Mouse (Mus musculus) telencephalon, adult 2 months (tissue): ENCODE measurements around the gene Camta1.

ENCODE experiments used
- DNase-seq: peaks from one replicate; pipeline ENCODE4 v3.0.0-alpha.2; 2011; ENCODE audit warnings: low read depth, low spot score

Gene Camta1

DNA sequence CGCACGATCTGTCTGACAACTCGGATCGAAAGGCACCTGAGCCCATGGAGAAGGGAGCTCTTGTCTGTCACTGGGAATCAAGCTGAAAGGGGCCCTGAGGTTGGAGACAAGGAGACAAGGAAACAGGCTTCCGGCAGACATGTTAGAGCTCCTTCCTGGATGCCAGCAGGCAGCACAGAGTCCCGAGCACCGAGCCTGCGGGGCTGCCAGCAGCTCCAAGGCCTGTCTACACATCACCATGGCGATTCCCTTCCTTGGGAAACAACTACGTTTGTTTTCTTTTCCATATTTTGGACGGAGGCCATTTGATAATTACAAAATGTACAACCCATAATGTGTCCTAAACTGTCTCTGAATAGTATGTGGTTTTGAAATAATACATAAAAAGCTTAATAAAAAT, 122.8 kb downstream of the Camta1 start:
- DNase-seq = no peak

DNA sequence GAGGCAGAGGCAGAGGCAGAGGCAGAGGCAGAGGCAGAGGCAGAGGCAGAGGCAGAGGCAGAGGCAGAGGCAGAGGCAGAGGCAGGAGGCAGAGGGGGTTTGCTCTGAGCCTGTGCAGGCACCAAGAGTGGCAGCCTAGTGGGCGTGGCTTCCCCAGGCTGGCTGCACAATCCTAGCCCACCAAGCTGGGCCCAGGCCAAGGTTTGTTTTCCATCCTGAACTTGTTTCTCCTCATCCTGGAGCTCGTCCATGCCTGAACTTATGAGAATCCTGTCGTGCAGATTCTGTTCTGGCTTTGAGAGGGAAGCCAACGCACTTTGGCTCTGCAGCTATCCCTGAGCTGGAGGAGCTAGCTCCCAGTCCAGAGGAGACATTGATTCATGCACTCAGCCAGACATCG, 123.4 kb downstream of the Camta1 start:
- no peak for DNase-seq

DNA sequence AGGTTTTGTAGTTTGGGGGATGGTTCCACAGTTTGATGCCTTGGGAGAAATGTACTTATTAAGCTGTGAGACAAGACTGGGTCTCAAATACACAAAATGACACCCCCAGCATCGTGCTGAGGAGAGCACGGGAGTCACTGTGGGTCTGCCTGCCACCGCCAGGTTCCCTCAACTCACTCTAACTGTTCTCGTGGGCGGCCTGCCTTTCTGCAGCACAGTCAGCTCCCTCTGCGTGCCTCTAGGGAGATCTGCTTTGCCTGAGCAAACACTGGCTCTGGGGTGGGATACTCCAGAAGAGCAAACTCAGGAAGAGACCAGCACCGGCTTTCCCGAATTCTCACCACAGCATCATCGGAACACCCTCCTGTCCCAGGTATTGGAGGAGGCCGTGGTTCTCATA, 129.0 kb downstream of the Camta1 start:
- DNase-seq = no peak

DNA sequence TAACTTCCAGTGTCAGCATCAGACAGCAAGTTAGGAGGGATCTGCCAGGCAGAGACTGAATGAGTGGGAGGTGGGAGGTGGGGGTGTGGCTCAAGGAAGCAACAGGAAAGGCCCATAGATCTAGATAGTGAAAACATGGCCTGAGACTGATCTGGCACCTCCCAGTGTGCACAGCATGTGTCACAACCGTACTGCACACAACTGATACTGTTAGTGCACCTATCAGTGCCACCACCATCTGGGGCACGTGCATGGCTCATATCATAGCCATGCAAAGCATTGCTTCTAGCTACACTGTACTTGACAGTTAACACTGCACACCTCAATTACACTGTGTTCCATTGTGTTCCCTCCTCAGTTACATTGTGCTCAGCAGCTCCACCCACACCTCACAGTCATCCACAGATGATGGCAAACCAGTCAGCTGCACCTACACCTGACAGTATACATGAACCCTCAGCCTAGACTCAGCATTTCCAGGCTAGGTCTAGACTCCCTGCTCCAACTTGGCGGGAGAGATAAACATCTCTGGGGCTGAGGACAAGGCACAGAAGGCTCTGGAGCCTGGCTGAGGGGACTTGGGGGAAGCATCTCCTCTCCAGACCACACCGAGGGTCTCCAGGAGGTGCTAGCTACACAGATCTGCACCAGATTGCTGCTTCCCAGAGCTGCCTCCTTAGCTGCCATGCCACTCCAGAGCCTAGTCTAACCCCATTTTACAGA, 131.5 kb downstream of the Camta1 start:
- peak; percentile 35 for DNase-seq

DNA sequence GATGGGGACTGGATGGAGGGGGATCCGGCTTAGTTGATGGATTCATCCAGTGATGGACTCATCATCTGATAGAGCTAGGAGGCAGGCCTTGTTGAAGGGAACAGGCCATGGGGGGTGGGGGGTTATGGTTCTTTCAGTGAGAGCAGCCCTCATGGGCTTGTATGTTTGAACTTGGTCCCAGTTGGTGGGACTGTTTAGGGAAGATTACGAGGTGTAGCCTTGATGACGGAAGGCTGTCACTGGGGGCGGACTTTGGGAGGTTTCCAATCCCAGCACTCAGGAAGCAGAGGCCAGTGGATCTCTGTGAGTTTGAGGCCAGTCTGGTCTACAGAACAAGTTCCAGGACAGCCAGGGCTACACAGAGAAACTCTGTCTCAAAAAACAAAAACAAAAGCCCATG, 132.6 kb downstream of the Camta1 start:
- DNase-seq = no peak

DNA sequence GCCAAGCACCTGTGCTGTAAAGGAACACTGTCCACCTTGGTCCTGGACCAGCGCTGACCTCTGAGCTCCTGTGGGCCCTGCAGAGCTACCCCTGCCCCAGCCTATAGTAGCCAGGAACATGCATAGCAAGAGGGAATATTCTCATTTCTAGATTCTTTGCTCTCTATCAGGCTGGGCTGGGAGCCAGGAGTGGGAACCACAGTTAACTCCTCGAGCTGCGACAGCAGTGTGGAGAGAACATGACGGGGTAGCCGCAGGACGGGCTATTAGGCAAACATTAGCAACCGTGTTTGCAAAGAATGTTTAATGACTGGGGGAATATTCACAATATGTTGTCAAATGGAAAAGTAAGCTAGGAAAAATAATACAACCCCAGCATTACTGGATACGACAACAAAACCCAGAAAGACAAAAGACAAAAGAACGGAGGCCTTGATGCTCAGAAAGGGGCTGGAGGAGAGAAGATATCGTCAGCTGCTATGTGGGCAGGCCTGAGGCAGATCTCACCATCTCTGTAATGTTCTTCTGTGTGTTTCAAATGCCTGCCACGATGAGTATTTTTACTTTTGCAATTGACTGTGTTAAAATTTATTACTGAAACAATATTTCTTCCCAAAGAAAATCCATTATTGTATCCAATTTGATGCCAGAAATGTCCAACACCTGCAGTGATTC, 133.1 kb downstream of the Camta1 start:
- peak; percentile 32 for DNase-seq

DNA sequence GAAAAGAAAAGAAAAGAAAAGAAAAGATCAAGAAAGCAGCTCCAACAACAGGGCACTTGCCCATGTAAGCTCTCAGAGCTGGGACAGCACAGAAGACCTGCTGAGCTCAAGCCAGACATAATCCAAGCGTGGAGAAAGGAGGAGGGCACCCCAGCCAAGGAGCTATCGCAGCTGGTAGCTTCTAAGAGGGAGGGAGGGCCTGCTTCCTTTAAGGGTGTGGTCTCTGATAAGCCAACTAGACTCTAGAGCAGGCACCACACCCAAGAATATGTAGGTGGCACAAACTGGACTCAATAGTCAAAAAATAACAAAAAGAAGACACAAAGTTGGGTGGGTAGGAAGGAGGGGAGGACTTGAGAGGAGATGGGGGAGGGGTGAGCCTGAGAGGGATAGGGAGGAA, 135.3 kb downstream of the Camta1 start:
- DNase-seq = no peak

DNA sequence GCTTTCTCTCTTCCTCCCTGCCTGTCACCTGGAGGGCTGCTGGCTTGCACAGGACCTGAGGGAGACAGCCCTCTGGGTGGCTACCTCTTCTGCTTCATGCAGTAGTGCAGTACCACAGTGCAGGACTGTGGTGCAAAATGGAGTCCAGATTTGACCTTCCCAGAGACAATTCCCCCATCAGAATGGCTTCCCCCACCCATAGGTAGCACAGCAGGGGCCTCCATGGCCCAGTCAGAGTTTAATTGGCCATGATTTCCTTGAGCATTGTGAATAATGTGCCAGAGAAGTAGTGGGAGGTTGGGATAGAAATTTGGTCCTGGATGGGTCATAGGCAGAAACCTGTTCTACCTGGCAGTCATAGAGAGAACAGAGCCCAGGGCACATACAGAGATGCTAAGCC, 136.8 kb downstream of the Camta1 start:
- DNase-seq = no peak

DNA sequence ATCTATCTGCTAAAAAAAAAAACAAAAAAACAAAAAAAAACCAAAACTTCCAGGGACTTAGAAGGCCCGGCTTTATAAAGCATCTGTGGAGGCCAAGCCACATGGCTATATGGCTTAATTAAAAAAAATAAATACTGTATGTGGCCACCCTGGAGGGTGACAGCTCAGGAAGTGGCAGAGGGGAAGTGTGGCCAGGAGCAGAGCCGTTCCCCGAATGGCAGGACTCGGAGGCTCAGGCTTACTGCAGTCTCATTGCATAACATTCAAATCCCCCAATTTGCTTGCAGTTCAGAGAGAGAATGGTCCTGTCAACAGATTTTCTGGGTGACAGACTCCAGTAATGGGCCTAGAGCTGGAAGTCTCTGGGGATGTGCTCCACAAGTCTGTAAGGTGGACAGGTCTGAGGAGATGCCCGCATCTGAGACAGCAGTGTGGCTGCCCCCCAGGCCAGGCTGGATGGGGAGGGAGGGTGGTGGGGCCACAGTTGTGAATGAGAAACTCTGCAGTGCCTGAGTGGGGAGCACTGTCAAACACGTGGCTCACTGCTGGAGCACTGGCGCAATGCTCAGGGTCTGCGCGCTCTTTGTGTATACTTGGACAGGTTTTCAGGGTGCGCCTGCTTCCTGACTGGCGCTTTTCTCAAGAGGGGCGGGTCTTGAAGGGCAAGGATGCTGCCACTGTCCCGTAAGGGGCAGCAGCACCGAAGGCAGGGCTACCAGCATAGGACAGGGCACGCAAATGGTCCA, 140.8 kb downstream of the Camta1 start:
- no peak for DNase-seq

DNA sequence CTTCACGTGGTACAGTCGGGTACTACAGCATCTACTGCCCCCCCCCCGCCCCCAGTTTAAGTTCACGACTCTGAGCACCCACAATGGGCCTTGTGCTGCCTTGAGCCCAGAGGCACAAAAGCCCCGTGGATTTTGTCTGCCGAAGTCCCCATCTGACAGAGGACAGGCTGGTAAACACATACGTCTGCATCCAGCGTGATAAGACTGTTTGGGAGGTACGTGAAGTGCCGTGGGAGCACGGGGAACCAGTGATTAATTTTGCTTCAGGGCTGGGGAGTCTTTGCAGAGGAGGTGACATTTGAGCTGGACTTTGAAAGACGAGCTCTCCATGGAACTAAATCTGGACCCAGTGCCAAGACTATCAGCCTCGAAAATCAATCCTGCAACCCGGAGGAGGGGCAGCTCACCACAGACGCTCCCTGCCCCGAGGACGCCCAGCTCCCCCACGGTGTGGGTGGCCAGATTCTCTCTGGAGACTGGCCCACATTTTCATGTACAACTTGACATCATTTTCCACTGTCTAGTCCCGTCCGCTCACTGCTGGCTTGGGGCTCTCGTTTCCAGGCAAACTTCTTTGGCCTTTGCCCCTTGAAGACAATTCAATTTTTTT, 142.7 kb downstream of the Camta1 start:
- DNase-seq = no peak

DNA sequence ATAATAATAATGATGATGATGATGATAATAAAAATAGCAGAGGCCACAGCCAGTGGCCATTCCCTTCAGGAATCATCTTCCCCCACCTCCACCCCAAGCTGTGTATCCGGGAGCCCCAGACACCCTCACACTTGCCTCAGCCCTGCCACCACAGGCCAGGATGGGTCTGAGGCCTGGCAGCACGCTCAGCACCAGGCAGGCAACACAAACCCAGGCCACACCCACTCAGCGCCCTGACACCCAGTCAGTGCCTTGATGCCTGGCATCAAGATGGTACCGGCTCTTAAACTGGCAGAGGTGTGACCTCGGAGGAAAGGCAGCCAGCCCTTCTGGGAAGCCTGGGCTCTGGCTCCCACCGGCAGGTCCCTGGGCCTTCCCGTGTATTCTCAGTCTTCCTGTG, 143.8 kb downstream of the Camta1 start:
- no peak for DNase-seq

DNA sequence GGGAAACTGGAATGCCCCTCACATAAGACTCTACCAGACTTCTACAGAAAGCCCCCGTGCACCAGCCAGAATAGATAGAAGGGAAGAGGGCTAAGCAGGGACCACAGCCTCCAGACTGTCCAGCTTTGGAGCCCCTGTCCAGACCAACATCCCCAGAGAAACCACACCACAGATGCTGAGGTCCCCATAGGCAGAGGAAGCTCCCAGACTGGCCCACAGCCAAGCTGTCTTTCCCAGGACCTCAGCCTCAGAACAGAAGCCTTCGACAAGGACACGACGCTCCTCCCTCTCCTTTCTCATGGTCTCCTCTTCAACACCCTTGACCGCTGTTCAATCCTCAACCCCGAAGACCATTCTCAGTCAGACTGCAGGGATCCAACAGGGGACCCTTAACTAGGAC, 148.0 kb downstream of the Camta1 start:
- DNase-seq = no peak

DNA sequence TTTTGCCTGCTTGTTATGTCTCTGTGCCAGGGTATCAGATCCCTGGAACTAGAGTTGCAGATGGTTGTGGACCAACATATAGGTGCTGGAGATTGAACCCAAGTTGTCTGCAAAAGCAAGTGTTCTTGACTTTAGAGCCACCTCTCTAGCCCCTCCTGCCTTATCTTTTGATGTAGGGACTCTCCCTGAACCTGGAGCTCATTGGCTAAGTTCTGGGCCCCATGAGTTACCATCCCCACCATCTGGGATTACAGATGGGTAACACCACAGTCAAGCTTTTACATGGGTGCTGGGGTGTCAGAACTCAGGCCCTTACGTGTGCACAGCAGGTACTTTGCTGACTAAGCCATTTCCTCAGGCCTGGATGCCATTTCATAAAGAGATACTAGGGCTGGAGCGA, 150.3 kb downstream of the Camta1 start:
- DNase-seq = no peak

DNA sequence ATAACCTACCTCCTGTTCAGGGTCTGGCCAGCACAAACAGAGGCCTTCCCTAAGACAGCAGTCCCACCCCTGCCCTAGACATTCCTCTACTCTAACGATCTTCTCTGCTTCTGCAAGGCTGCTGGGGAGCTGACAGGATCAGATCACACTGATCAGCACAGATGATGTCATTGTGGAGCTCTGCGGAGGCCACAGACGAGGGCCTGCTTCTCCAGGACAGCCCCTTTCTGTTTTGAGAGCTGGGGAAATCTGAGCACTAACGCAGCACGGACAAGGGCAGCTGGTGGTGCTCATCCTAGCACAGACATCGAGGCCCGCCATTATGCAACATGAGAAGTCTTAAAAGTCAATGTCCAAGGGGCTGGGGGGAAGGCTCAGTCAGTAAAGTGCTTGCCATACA, 151.2 kb downstream of the Camta1 start:
- no peak for DNase-seq

DNA sequence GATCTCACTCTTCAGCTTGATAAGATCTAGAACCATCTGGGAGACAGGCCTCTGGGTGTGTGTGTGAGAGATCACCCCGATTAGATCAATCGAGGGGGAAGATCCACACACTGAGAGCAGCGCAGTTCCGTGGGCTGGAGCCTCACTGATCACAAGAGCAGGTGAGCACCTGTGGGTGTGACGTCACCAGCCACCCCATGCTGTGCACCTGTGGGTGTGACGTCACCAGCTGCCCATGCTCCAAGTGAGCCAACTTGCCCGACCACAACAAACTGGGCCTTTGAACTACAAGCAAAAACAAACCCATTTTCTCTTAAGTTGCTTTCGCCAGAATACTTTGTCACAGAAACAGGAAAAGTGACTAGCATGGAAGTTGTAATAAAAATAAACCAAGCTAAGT, 152.4 kb downstream of the Camta1 start:
- no peak for DNase-seq

DNA sequence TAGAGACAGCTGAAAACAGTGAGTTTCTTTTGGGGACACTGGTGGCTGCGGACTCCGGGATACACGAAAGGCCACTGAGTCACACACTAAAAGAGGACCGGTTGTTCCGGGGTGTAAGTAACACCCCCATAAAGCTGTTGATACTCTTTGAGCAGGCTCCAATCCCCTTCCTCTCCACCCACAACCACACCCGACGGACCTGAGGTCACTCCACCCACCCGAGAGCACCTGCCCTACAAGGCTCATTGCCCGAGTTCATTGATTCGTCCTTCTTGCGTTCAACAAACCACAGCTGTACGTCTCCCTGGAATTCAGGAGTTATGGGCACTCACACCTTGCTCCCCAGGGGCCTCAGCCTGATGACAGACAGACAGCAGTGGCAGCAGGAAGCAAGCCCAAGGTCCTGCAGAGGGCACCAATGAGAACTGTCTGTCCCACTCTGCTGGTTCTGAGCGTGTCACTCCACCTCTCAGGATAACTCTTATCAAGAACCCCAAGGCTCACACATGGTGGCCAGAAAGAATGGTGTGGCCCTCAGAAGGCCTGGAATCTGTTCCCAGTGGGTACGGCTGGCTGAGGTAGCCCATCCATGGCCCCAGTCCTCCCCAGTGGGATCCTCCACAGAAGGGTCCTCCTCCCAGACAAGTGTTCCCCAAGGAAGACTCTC, 158.5 kb downstream of the Camta1 start:
- DNase-seq = no peak

DNA sequence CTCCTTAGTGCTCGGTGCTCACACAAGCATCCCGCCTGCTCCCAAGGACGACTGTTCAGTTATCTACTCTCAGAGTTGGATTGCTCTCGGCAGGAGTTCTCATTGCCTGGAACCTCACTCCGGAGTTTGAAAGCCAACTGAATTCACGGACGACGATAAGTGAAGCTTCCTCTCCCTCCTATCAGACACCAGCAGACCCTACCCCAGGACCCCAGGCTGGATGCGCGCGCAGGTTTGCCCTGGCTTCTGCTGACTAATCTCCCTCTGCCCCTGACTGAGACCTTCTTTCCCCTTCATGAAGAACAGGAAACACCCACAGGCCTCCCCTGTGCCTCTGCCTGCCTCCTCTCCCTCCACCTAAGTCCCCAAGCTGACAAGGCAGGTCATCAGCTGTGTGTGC, 159.2 kb downstream of the Camta1 start:
- DNase-seq = no peak

DNA sequence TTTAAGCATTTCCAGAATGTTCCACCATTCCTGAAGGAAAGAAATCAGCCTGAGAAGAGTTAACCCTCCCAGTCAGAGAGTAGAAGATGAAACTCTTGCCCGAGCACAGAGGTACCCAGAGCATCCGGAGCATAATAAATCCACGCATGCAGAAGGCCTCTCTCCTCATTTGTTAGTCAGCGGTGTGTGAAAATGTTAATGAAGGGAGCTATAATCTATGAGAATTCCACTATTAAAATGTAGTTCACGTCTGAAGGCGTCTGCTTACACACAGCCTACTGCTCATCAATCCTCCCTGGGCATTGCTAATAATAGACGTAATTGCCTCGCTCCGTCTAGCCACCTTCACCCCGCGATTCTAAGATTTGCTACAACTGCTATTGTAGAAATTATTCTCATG, 165.7 kb downstream of the Camta1 start:
- DNase-seq = no peak

DNA sequence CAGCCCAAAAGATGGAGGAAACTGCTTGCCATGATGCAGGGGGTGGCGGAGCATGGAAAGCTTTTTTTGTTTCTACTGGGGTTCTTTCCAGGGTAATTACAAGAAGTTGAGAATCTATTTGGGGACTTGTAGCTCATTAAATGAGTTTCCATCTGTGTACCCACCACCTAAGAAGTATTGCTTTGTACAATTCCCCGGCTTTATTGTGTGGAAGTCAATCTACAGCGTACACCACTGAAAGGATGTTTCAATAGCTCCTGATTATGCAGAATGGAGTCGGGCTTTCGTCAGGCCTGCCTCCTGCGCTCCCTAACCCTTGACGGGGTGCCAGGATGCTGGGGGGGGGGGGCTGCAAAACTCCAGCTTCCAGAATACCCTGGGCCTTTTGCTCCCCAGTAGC, 167.1 kb downstream of the Camta1 start:
- peak; percentile 53 for DNase-seq

DNA sequence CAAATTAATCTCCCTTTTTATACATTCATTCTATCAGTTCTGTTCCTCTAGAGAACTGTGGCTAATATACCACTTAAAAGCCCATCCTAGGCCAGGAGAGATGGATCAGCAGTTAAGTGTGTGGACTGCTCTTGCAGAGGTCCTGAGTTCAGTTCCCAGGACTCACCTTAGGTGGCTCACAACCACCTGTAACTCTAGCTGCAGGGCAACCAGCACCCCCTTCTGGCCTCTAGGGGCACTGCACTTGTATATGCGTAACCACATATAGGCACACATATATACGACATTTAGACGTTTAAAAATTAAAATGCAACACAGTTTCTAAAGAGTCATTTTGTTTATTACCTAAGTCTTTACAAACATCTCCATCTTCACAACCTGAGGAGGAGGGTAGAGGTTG, 167.6 kb downstream of the Camta1 start:
- DNase-seq = no peak

DNA sequence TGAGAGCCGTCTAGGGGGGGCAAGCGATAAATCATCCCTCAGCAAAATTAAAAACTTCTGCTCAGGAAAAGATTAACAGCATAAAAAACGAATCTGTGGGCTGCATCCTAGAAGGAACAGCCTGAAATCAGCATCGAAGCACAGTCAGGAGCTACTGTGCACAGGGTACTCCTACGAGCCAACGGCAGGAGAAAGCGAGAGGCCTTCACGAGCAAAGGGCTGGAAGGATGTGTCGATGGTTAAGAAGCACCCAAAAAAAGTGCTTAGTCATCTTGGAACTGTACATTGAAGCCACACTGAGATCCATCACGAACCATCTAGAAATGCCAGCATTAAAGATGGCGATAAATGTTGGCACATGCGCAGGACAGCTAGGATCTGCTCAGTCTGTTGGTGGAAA, 171.6 kb downstream of the Camta1 start:
- no peak for DNase-seq

DNA sequence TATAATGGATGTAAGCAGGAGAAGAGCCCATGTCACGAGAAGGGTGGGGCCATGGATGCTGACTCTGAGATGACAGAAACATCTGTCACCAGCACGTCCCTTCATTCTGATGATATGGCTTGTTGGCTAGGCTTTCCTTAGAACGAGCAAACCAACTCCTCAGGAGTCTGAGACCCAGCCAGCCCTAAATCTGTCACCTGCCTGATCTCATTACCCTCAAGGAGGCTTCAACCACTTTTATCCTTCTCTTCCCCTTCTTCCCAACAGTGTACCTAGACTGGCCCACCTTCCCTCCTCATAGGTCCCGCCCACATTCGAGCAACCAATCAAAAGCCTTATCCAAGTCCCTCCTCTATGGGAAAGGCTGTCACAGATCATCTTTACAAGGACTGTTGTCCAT, 173.5 kb downstream of the Camta1 start:
- no peak for DNase-seq
